Mouse (Mus musculus) megakaryocyte, embryonic 14.5 days (primary cell): ENCODE measurements at regions not wholly inside any gene's neighbourhood (a gene's known extent, or its start where the extent isn't known, plus 50 kb on each side); places are given as distances from the start of the nearest gene placed in this dataset.

Source experiments
- FLI1 ChIP-seq: IDR thresholded peaks from 2 replicates; pipeline ENCODE4 v1.6.1; 2012; ENCODE audit warnings: low read length, inconsistent platforms, mixed read lengths
- GATA1 ChIP-seq: IDR thresholded peaks from 3 replicates; pipeline ENCODE4 v1.6.1; 2012; ENCODE audit warnings: mixed read lengths, low read length, inconsistent platforms, borderline replicate concordance

GRCm38 (mm10) chr6:143535265-143535664 is 368.2 kb downstream of the Etnk1 start:
- TF ChIP-seq GATA1 (no peak), FLI1 (no peak)
